Mouse (Mus musculus): Measurements from ENCODE around the gene Zfp59. TPM values are rescaled to one million over a fixed set of nuclear protein-coding genes. Genes with fewer than 3 reads are reported as not detected.
A peak's percentile ranks its signal among the peaks of the same experiment; 100 is the strongest.
"Not testable (repeated sequence)": the region's sequence is repeated elsewhere in the genome, so short reads cannot be mapped to it uniquely, and the experiment has no call there.

Gene Zfp59
- polyA plus RNA-seq, 1 experiment from 2014 or later, result 10.5 TPM

DNA sequence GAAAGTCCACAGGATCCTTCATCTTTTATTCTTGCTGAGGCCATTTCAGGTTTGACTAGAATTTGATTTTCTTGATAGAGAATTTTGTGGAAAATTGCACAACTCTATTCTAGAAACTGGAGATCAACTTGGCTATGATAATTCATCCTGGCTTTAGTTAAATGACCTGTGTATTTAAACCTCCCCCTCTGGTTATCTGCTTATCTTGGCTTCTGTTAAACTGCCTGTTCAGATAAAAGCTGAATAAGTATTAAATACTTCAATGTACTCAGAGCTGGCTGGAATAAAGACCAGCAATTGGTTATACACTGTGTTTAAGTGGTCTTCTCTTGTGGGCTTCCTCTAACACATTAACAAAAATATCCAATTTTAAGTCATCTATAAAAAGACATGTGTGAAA, 15.8 kb upstream of the Zfp59 start:
- Histone ChIP-seq H3K4me3 (no peak overlapping the region), H3K27me3 (no peaks in the 10 kb centered on the region), H3K4me1 (replicated peaks) (no peaks in the 10 kb centered on the region), H3K27ac (replicated peaks) (no peak overlapping the region), H3K4me2 (no peak overlapping the region), H3K36me3 (peaks cover 60% of the 10 kb centered on the region), H3K9ac (no peak overlapping the region), H3K9me3 (peaks cover 15% of the 10 kb centered on the region)
- no peak for ATAC-seq (ENCODE audit: low read depth)

DNA sequence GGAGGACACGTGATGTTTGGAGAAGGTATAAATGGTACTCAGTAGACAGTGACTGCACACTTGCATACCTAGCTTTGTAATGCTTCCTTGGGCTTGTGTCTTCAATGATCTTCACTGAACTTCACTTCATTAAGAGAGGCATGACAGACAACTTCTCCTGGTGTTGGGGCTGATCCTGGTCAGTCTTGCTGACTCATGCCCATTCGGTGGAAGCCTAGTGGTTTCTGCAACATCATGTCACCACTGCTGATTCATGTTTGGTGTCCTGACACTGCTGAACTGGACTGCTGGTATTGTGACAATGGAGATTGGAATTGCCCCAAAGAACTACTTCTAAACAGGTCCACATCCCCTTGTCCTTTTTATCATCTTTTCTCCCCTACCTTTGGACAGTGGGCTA, 4.3 kb upstream of the Zfp59 start:
- no peak for ATAC-seq (ENCODE audit: low read depth)
- WGBS, result 88% methylated on average over 2 of the region's 2 CpGs
- Histone ChIP-seq H3K4me1 (replicated peaks) (peaks cover 3% of the 10 kb centered on the region), H3K9me3 (no peaks in the 10 kb centered on the region), H3K27me3 (no peaks in the 10 kb centered on the region; the same call in 1 of the 2 replicates), H3K4me2 (no peak overlapping the region), H3K9ac (no peak overlapping the region), H3K27ac (replicated peaks) (no peak overlapping the region), H3K36me3 (no peaks in the 10 kb centered on the region), H3K4me3 (no peak overlapping the region)

DNA sequence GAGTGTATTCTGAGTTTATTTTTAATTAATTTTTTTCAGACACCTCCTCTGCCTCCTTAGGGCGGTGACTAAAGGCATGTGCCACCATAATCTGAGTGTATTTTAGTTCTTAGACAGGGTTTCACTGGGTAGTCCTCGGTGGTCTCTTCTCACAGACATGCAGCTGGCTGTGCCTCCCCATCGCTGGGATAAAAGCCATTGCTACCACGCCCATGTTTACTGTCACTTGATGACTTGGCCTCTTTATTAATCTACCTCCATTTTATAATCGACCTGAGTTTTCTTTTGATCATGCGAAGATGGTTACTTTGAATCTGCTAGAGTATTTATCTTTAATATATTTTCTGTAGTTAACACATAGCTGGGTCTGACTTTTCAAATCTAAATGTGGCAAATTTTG, 511 bp upstream of the Zfp59 start:
- peak; percentile 64; the same call in 1 of the 2 replicates for ATAC-seq (ENCODE audit: low read depth)
- H3K27me3 ChIP-seq, result no peaks in the 10 kb centered on the region
- peak overlapping the region; percentile 76 for H3K9ac ChIP-seq
- peak overlapping the region; percentile 75 for H3K27ac ChIP-seq (replicated peaks)
- H3K9me3 ChIP-seq, result no peaks in the 10 kb centered on the region
- 23% methylated on average over 6 of the region's 6 CpGs for WGBS
- H3K4me3 ChIP-seq, result peak overlapping the region; percentile 49
- peak overlapping the region; percentile 61 for H3K4me2 ChIP-seq
- no peaks in the 10 kb centered on the region for H3K36me3 ChIP-seq
- peaks cover 14% of the 10 kb centered on the region for H3K4me1 ChIP-seq (replicated peaks)

DNA sequence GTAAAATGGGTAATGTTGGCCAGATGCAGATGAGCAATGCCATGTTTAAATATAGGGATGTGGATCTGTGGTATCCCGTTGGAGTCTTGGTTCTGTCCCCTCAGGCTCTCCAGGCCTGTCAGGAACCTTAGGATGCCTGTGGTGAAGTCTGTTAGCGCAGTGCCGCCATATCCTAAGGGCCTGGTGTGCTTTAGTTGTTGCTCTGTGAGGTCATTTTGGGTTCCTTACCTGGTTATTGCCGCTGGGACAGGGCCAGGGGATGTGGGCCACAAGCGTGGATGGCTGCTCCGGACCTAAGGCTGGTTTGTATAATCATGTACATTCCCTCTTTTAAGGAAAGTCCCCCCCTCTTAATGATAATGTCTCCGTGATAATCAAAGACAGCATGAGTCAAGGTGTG, 1.2 kb downstream of the Zfp59 start:
- Histone ChIP-seq H3K4me3 (peak overlapping the region; percentile 49; the same call in 1 of the 2 replicates), H3K9ac (no peak overlapping the region), H3K4me1 (replicated peaks) (peaks cover 14% of the 10 kb centered on the region)

DNA sequence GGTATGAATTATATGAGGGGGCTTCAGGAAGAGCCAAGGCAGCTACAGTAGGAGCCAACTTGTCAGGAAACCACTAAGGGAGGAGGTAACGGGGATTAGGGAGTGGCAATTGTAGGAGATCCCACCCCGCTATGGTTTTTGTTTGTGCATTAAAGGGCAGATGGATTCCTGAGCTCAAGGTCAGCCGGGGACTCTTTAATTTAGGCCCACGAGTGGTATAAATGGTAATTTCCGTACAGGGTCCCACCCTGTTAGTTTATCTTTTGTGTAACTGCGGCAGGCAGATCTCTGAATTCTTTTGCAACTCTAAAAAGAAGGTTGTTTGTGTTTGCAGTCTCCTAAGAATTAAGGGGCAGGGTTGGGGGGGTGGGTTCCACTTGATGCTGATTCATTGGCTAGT, 1.7 kb downstream of the Zfp59 start:
- H3K4me3 ChIP-seq, result no peak overlapping the region
- H3K4me1 ChIP-seq (replicated peaks), result peaks cover 14% of the 10 kb centered on the region
- H3K9ac ChIP-seq, result no peak overlapping the region
- no peak overlapping the region for H3K27ac ChIP-seq (replicated peaks)
- H3K4me2 ChIP-seq, result no peak overlapping the region
- no peaks in the 10 kb centered on the region for H3K27me3 ChIP-seq
- no peak for ATAC-seq (ENCODE audit: low read depth)
- 82% methylated on average over 6 of the region's 6 CpGs for WGBS
- peaks cover 9% of the 10 kb centered on the region for H3K36me3 ChIP-seq
- no peaks in the 10 kb centered on the region for H3K9me3 ChIP-seq

More for the DNA sequence above, 1.2 kb downstream of the Zfp59 start:
- no peak overlapping the region for H3K27ac ChIP-seq (replicated peaks)
- no peaks in the 10 kb centered on the region for H3K9me3 ChIP-seq
- 94% methylated on average over 7 of the region's 7 CpGs for WGBS
- no peaks in the 10 kb centered on the region for H3K27me3 ChIP-seq
- H3K36me3 ChIP-seq, result peaks cover 4% of the 10 kb centered on the region
- peak overlapping the region; percentile 61 for H3K4me2 ChIP-seq
- no peak for ATAC-seq (ENCODE audit: low read depth)

DNA sequence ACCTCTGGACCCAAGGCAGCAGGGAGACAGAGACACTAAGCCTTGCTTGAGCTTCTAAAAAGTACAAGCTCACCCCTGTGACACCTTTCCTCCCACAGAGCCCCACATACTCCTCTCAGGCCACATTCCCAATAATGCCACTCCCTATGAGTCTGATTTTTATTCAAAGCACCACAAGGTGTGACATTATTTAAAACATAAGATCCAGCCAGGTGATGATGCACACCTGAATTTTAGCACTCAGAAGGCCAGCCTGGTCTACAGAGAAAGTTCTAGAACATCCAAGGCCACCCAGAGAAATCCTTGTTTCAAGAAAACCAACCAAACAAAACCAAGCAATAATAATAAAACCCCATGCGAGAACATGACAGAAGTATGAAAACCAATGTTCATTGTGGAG, 18.8 kb downstream of the Zfp59 start, which contains the start of gene Zfp607a:
Gene Zfp607a (plus strand): TSS at position 301 of the 400 bp plus-strand sequence.
- Histone ChIP-seq H3K9ac (no peak within 1 kb of the TSS), H3K4me2 (no peak within 1 kb of the TSS), H3K4me3 (no peak within 1 kb of the TSS), H3K9me3 (no peaks in the 10 kb centered on the region), H3K27ac (replicated peaks) (no peak within 1 kb of the TSS), H3K4me1 (replicated peaks) (peaks cover 18% of the 10 kb centered on the region), H3K36me3 (peaks cover 43% of the 10 kb centered on the region), H3K27me3 (no peaks in the 10 kb centered on the region)
- WGBS, result 100% methylated on average over 1 of the region's 1 CpGs
- ATAC-seq (ENCODE audit: low read depth), result no peak

DNA sequence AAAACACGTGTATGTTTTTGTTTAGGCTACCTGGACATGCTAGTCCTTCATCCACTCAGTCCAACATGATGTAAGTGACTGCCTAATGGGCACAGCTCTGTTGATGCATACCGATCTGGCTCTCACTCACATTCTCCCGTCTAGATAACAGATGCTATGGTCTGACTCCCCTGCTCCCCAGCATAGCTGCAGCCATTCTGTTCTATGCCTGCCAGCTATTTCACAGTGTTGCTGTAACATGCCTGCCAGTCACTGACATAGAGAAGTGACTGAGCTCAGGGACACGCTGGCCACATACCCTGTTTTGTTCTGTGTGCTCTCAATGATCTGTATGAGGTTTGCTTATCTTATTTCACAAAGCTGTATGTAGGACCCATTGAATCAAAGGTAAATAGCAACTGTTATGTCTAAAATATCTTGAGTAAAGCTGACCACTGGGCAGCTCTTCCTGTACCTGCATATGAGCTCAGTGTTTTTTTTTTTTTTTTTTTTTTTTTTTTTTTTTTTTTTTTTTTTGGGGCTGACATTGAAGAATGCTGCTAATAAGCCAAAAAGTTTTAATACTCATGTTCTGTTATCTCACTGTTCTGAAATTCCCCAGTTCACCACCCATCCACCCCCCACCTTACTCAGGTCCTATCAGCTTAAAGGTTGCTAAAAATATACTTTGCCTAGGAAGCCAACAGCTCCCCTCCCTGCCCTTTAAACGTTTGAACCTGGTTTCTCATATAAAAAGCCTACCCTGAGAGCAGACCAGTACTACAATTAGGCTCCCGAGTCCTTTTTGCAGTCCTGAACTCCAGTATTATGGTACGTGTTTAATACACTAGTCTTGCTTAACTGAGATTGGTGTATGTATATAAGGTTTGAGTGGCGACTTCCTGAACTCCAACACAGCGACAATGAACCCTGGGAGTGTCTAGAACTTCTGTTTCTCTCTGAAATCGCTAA, 21.2 kb downstream of the Zfp59 start:
- no peaks in the 10 kb centered on the region for H3K27me3 ChIP-seq
- no peak overlapping the region for H3K27ac ChIP-seq (replicated peaks)
- peaks cover 30% of the 10 kb centered on the region for H3K36me3 ChIP-seq
- H3K4me2 ChIP-seq, result peak overlapping the region; percentile 57
- H3K4me1 ChIP-seq (replicated peaks), result peaks cover 18% of the 10 kb centered on the region
- 0 out of 2 replicates have a peak, but pooled peaks have one; percentile 23 for ATAC-seq (ENCODE audit: low read depth)
- H3K4me3 ChIP-seq, result peak overlapping the region; percentile 41
- H3K9me3 ChIP-seq, result no peaks in the 10 kb centered on the region
- WGBS, result 36% methylated on average over 10 of the region's 10 CpGs
- H3K9ac ChIP-seq, result peak overlapping the region; percentile 67

DNA sequence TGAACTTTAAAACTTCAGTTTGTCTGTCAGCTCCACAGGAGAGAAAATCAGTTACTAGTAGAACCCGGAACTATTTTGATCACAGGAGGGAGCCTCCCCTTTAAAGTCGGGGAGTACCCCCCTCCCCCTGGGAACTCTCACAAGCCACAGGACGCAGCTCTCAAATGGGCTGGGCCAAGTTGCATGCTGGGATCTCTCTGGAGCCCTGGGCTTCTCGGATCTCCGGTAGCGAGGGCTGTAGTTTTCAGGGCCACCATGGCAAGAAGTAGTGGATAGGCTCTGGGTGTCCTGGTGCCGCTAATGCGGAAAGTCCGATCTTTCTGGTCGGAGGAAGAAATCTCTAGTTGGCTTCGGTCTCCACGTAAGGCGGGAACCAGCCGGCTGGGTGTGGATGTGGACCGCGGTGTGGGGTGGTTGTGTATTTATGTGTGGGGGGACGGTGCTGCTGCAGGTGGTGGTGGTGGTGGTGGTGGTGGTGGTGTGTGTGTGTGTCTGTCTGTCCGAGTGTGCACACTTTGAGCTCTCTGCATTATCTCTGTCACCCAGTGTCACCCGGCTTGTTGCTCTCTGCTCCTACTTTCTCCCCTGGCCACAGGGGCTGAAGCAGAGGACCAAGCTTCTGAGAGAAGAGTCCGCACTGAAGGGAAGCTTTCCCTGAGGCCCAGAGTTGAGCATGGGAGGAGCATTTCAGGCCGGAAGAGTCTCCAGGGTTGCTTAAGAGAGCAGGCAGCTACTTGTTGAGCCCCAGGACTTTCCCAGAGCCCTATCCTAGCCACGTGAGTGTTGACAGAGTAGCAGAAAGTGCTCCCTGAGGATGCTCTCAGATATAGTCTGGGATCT, 22.2 kb downstream of the Zfp59 start:
- Histone ChIP-seq H3K27ac (replicated peaks) (no peak overlapping the region), H3K4me2 (peak overlapping the region; percentile 57), H3K4me1 (replicated peaks) (peaks cover 18% of the 10 kb centered on the region), H3K36me3 (peaks cover 22% of the 10 kb centered on the region), H3K9me3 (no peaks in the 10 kb centered on the region), H3K4me3 (peak overlapping the region; percentile 41), H3K27me3 (no peaks in the 10 kb centered on the region), H3K9ac (peak overlapping the region; percentile 67)
- WGBS, result 6% methylated on average over 22 of the region's 22 CpGs
- peak; percentile 86 for ATAC-seq (ENCODE audit: low read depth)

DNA sequence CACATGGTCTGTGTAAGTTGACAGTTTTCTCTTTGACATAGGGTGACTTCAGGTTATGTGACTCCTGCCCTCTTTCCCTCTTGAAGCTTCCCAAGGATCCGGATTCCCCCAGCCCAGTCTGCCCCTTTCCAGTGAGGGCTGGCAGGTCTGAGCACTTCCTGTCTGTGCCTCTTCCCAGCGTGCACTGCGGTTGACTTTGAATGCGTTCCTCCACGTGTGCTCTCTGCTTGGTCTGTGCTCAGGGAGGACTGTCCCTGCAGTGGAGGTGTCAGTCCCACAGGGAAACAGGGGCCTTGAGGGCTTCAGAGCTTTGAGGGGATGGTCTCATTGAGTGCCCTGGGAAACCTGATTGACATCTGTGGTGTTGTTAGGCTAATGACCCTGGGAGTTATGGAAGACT, 24.2 kb downstream of the Zfp59 start:
- peaks cover 17% of the 10 kb centered on the region for H3K36me3 ChIP-seq
- not testable (repeated sequence) for H3K27ac ChIP-seq (replicated peaks); H3K9ac ChIP-seq; ATAC-seq (ENCODE audit: low read depth); H3K9me3 ChIP-seq; H3K4me3 ChIP-seq; H3K4me2 ChIP-seq; H3K27me3 ChIP-seq
- H3K4me1 ChIP-seq (replicated peaks), result peaks cover 18% of the 10 kb centered on the region
- WGBS, result 88% methylated on average over 5 of the region's 5 CpGs

DNA sequence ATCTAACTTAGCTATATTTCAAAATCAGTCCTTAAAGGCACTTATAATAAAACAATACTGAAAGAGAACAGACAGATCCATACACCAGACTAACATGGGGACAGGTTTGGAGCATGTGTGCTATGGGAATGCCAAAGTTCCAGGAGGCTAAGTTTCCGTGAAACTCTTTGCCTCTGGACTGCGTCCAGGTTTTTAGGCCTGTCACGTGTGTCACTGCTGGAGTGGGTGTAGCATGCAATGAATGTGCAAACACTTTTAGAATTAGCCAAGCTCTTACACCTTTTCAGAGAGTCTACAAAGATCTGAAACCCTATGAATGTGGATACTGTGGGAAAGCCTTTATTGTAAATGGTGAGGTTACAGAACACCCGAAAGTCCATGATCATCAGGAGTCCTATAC, 43.3 kb downstream of the Zfp59 start:
- no peak overlapping the region for H3K27ac ChIP-seq (replicated peaks)
- peaks cover 10% of the 10 kb centered on the region; the same call in 1 of the 2 replicates for H3K9me3 ChIP-seq
- H3K9ac ChIP-seq, result no peak overlapping the region
- peaks cover 54% of the 10 kb centered on the region for H3K36me3 ChIP-seq
- H3K4me3 ChIP-seq, result no peak overlapping the region
- no peak overlapping the region for H3K4me2 ChIP-seq
- 91% methylated on average over 4 of the region's 4 CpGs for WGBS
- H3K27me3 ChIP-seq, result no peaks in the 10 kb centered on the region
- H3K4me1 ChIP-seq (replicated peaks), result no peaks in the 10 kb centered on the region
- no peak for ATAC-seq (ENCODE audit: low read depth)

DNA sequence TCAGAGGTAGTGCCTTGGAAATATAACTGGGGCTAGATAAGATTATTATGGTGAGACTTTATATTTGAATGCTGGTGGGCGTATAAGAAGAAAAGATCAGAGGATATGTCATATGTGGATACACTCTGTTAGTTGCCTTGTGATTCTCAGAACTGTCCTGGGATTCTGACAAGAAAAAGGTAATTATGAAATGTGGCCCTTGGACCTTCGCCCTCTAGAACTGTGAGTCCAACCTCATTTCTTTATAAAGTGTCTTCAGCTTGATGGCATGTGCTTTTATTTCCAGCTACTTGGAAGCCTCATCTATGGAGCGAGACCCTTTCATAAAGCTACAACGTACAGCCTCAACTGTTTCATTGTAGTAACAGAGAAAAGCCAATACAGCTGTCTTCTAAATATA, 62.2 kb downstream of the Zfp59 start:
- no peak overlapping the region for H3K4me3 ChIP-seq
- WGBS, result 92% methylated on average over 4 of the region's 4 CpGs
- H3K36me3 ChIP-seq, result peaks cover 7% of the 10 kb centered on the region

More for the DNA sequence above, 62.2 kb downstream of the Zfp59 start:
- Histone ChIP-seq H3K9ac (no peak overlapping the region), H3K4me1 (replicated peaks) (no peaks in the 10 kb centered on the region), H3K27ac (replicated peaks) (no peak overlapping the region), H3K9me3 (peaks cover 13% of the 10 kb centered on the region; the same call in 1 of the 2 replicates), H3K27me3 (no peaks in the 10 kb centered on the region), H3K4me2 (no peak overlapping the region)
- ATAC-seq (ENCODE audit: low read depth), result no peak
